Mouse (Mus musculus) intestine, postnatal 0 days (tissue): Measurements from ENCODE around the gene Kdm5a. TPM values are rescaled to one million over a fixed set of nuclear protein-coding genes. Genes with fewer than 3 reads are reported as not detected.

Source experiments
- ATAC-seq: fragments of 200-750 bp; cut with Nextera tagmentation; 2 replicates; pipeline ENCODE4 v1.8.0; 2017; ENCODE audit warnings: mild to moderate bottlenecking, moderate TSS enrichment, moderate library complexity
- H3K27ac ChIP-seq: fragments of 300-500 bp; sonication (generic); 2 replicates; pipeline ENCODE4 v1.5.1; 2014; ENCODE audit warnings: mild to moderate bottlenecking, low read depth, low read length, moderate library complexity
- H3K27me3 ChIP-seq: fragments of 300-500 bp; sonication (generic); replicated peaks from 2 replicates; pipeline ENCODE4 v1.6.1; 2014; ENCODE audit warnings: low read length, mixed read lengths; ENCODE audit not compliant: control insufficient read depth, insufficient read depth
- H3K36me3 ChIP-seq: fragments of 300-500 bp; sonication (generic); 2 replicates; pipeline ENCODE4 v1.6.1; 2014; ENCODE audit warnings: mild to moderate bottlenecking, moderate library complexity; ENCODE audit not compliant: control insufficient read depth, insufficient read depth
- H3K4me1 ChIP-seq: fragments of 300-500 bp; sonication (generic); replicated peaks from 2 replicates; pipeline ENCODE4 v1.6.1; 2014; ENCODE audit warnings: antibody characterized with exemption, low read length, mixed read lengths; ENCODE audit not compliant: control insufficient read depth, insufficient read depth
- H3K4me2 ChIP-seq: fragments of 300-500 bp; sonication (generic); replicated peaks from 2 replicates; pipeline ENCODE4 v1.6.1; 2014; ENCODE audit warnings: low read depth, mild to moderate bottlenecking, moderate library complexity
- H3K4me3 ChIP-seq: fragments of 300-500 bp; sonication (generic); 2 replicates; pipeline ENCODE4 v1.5.1; 2014; ENCODE audit warnings: low read depth, low read length
- H3K9ac ChIP-seq: fragments of 300-500 bp; sonication (generic); 2 replicates; pipeline ENCODE4 v1.6.1; 2014; ENCODE audit warnings: mild to moderate bottlenecking, low read depth, low read length
- H3K9me3 ChIP-seq: fragments of 300-500 bp; sonication (generic); 2 replicates; pipeline ENCODE4 v1.6.1; 2016; ENCODE audit warnings: mixed run types; ENCODE audit not compliant: control insufficient read depth
- CTCF ChIP-seq: sonication (generic); IDR thresholded peaks from 2 replicates; pipeline ENCODE4 v1.5.1; 2016; ENCODE audit warnings: low read depth, mild to moderate bottlenecking, control low read depth, antibody characterized with exemption, moderate library complexity
- WGBS: fragments of 180-500 bp; shearing (Covaris S2); extraction: QIAGEN DNeasy Blood & Tissue Kit; methylation state at CpG from one replicate; pipeline ENCODE4 v1.1.7; 2014; 5-methylcytosine and 5-hydroxymethylcytosine counted together
- polyA plus RNA-seq: library from polyadenylated mRNA; unstranded; fragments of >200 nt; fragmentation: Nextera tagmentation; extraction: Ambion mirVana; gene quantifications from 2 replicates; pipeline ENCODE4 v1.2.1, GENCODE M21; 2015

The Kdm5a gene
- polyA plus RNA-seq, 1 experiment from 2014 or later: 20.2 TPM

DNA sequence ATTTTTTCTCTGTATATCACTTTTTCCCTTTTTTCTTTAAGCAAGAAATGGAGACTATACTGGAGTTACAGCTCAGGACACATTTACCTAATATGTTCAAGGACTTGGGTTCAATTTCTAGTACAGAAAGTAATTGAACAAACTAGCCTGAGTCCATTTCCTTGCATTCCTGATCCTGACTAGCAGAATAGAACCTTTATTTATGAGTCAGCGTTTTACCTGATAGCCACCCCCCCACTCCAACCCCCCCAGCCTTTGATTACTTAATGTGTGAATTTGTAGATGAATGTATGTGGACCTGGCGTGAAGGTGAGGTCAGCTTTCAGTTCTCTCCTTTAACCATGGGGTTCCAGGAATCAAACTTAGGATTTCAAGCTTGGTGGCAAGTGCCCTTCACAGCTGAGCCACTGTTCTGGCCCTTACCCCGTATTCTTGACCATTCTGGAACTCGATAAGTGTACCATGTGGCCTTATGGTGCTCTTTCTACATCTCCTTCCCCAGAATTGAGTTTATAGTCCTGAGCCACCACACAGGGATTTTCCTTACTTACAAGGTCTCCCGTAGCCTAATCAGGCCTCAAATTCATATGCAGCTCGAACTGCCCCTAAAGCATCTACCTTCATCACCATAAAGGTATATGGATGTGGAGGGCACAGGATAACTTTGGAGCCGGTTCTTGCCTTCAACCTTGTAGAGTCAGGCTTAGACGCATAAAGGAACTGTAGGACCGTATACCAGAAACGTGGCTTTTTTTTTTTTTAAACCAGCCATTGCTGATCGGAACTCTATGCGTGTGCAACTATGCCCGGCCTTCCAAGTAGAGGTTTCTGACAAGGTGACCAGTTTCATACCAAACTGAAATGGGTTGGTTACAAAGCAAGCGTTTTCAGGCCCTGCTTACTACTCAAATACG is 893 bp upstream of the Kdm5a start:
- H3K27me3 ChIP-seq: no peaks in the 10 kb centered on the region
- H3K9me3 ChIP-seq: no peaks in the 10 kb centered on the region
- peak overlapping the region; percentile 79 for H3K4me2 ChIP-seq
- WGBS: 14% methylated on average over 15 of the region's 15 CpGs
- H3K9ac ChIP-seq: peak overlapping the region; percentile 95
- H3K4me1 ChIP-seq: peaks cover 5% of the 10 kb centered on the region; the same call in 1 of the 2 replicates
- H3K36me3 ChIP-seq: no peaks in the 10 kb centered on the region
- H3K4me3 ChIP-seq: peak overlapping the region; percentile 99
- no peak for TF ChIP-seq CTCF
- ATAC-seq: peak; percentile 3; the same call in 1 of the 2 replicates
- H3K27ac ChIP-seq: peak overlapping the region; percentile 96

DNA sequence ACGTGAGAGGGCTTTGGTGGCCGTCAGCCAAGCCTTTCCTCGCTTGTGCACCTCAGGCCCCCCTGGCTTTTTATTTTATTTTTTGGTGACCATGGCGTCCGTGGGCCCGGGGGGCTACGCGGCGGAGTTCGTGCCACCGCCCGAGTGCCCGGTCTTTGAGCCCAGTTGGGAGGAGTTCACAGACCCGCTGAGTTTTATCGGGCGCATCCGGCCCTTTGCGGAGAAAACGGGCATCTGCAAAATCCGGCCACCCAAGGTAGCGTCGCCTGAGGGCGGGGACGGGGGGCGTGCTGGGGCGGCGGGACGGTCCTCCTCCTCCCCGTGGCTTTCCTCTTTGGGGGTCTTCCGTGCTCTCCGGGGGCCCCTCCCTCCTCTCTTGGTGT is 590 bp downstream of the Kdm5a start:
- ATAC-seq: no peak
- Histone ChIP-seq H3K36me3 (peaks cover 9% of the 10 kb centered on the region; the same call in 1 of the 2 replicates), H3K9me3 (no peaks in the 10 kb centered on the region), H3K27me3 (no peaks in the 10 kb centered on the region), H3K9ac (peak overlapping the region; percentile 95), H3K27ac (peak overlapping the region; percentile 96), H3K4me2 (peak overlapping the region; percentile 79), H3K4me3 (peak overlapping the region; percentile 99), H3K4me1 (peaks cover 5% of the 10 kb centered on the region; the same call in 1 of the 2 replicates)
- no peak for TF ChIP-seq CTCF
- under 1% methylated on average over 31 of the region's 31 CpGs for WGBS

DNA sequence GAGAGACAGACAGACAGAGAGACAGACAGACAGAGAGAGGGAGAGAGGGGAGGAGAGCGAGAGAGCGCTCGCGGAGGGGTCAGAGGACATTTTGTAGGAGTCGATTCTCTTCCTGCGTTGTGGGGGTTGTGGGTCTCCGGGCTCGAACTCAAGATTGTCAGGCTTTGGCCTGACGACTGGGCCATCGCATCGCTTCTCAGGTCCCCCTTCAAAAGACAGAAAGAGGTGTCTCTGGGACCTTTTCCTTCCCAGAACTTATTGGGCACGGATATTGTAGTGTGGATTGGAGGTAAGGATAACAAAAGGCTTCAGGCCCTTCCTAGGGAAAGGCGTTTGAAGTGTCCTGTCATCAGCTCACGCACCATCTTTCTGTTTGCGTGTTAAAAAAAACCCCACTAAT is 1.1 kb downstream of the Kdm5a start:
- peaks cover 5% of the 10 kb centered on the region; the same call in 1 of the 2 replicates for H3K4me1 ChIP-seq
- H3K9ac ChIP-seq: peak overlapping the region; percentile 95
- no peaks in the 10 kb centered on the region for H3K9me3 ChIP-seq
- no peaks in the 10 kb centered on the region for H3K27me3 ChIP-seq
- peak overlapping the region; percentile 99 for H3K4me3 ChIP-seq
- no peak for TF ChIP-seq CTCF
- peaks cover 14% of the 10 kb centered on the region; the same call in 1 of the 2 replicates for H3K36me3 ChIP-seq
- WGBS: 3% methylated on average over 15 of the region's 15 CpGs
- peak overlapping the region; percentile 96; the same call in 1 of the 2 replicates for H3K27ac ChIP-seq
- ATAC-seq: no peak
- H3K4me2 ChIP-seq: peak overlapping the region; percentile 79

DNA sequence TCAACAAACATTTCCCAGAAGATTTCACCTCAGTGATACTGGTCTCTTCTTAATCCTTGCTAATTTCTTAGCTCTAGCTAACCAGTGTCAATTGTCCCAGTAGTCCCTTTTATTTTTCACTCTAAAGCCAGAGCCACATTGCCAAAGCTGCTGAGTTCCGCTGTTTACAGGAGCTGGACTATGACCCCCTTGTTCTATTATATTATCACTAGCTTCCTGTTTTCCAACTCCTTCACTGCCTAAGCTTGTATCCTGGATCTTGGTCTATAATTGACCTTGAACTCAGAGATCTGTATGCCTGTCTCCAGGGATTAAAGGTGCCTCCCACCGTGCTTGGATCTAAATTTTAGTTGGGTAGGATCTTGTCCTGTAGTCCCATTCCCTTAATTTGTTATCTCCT is 12.8 kb downstream of the Kdm5a start:
- H3K4me2 ChIP-seq: no peak overlapping the region
- no peak overlapping the region for H3K9ac ChIP-seq
- no peaks in the 10 kb centered on the region for H3K4me1 ChIP-seq
- peak; percentile 88 for ATAC-seq
- no peaks in the 10 kb centered on the region for H3K9me3 ChIP-seq
- WGBS: 36% methylated on average over 2 of the region's 2 CpGs
- H3K4me3 ChIP-seq: no peak overlapping the region
- H3K27me3 ChIP-seq: no peaks in the 10 kb centered on the region
- no peak for TF ChIP-seq CTCF
- peaks cover 64% of the 10 kb centered on the region for H3K36me3 ChIP-seq
- H3K27ac ChIP-seq: peak overlapping the region; percentile 64

DNA sequence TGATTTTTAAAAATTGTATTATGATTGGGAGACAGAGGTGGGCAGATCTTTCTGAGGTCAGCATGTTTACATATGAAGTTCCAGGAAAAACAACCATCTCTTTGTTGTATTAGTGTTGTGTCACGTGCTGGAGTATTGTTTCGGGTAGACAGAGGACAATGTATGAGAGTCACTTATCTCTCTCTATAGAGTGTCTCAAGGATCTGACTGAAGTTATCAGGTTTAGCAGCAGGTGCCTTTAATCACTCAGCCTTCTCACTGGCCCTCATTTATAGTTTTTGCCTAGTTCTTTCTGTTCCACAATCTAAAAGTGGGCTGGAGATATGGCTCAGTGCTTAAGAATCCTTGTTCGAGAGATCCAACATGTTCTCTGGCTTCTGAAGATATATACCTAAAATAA is 26.1 kb downstream of the Kdm5a start:
- Histone ChIP-seq H3K9me3 (no peaks in the 10 kb centered on the region), H3K4me2 (no peak overlapping the region), H3K4me1 (no peaks in the 10 kb centered on the region), H3K27me3 (no peaks in the 10 kb centered on the region), H3K9ac (no peak overlapping the region), H3K4me3 (no peak overlapping the region), H3K36me3 (peaks cover 36% of the 10 kb centered on the region), H3K27ac (no peak overlapping the region)
- WGBS: 92% methylated on average over 3 of the region's 3 CpGs
- no peak for ATAC-seq
- TF ChIP-seq CTCF: no peak

DNA sequence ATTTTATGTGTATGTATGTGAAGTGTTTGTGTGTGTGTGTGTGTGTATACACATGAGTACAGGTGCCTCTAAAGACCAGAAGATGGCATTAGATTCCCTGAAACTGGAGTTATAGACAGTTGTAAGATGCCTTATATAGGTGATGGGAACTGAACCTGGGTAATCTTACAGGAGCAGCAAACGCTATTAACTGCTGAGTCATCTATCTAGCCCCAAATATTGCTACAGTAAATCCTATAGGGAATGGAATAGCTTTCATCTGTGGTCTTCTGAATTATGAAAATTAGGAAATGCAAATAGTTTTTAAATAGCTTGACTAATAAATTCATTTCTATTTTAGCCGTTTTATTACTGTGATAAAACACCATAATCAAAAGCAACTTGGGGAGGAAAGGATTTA is 28.9 kb downstream of the Kdm5a start:
- no peak for ATAC-seq
- no peak for TF ChIP-seq CTCF
- no peaks in the 10 kb centered on the region for H3K27me3 ChIP-seq
- WGBS: 88% methylated on average over 2 of the region's 2 CpGs
- H3K4me3 ChIP-seq: no peak overlapping the region
- no peak overlapping the region for H3K4me2 ChIP-seq
- no peaks in the 10 kb centered on the region for H3K4me1 ChIP-seq
- no peak overlapping the region for H3K27ac ChIP-seq
- H3K36me3 ChIP-seq: peaks cover 28% of the 10 kb centered on the region
- H3K9ac ChIP-seq: no peak overlapping the region
- no peaks in the 10 kb centered on the region for H3K9me3 ChIP-seq
